Mouse (Mus musculus) ovary, postnatal 36 days (tissue): ENCODE results near the gene Gldc.

Experiments used
- DNase-seq: peaks from one replicate; pipeline ENCODE4 v3.0.0; 2022; ENCODE audit warnings: low spot score, mixed read lengths

Gldc gene

GRCm38 (mm10) chr19:30105045-30105842 is 70.0 kb downstream of the Gldc start:
- no peak for DNase-seq

- DNase-seq = no peak
Observed at GRCm38 (mm10) chr19:30102620-30103019, 72.6 kb downstream of the Gldc start.

- DNase-seq = no peak
Observed at GRCm38 (mm10) chr19:30100571-30100970, 74.7 kb downstream of the Gldc start.

- no peak for DNase-seq
Observed at GRCm38 (mm10) chr19:30097039-30097438, 78.2 kb downstream of the Gldc start.

- no peak for DNase-seq
Observed at GRCm38 (mm10) chr19:30096186-30096585, 79.0 kb downstream of the Gldc start.

GRCm38 (mm10) chr19:30091644-30092295 is 83.5 kb downstream of the Gldc start:
- DNase-seq = no peak

GRCm38 (mm10) chr19:30090163-30090562 is 85.1 kb downstream of the Gldc start:
- no peak for DNase-seq

GRCm38 (mm10) chr19:30065797-30066196 is 109.4 kb downstream of the Gldc start:
- no peak for DNase-seq

GRCm38 (mm10) chr19:30054218-30054617 is 121.0 kb downstream of the Gldc start:
- no peak for DNase-seq

GRCm38 (mm10) chr19:30051479-30051878 is 123.8 kb downstream of the Gldc start:
- DNase-seq = no peak

GRCm38 (mm10) chr19:30050584-30050983 is 124.6 kb downstream of the Gldc start:
- no peak for DNase-seq
